Mouse (Mus musculus): ENCODE data around the gene Hal.

Hal gene

GRCm38 (mm10) chr10:93567841-93568566 is 79.4 kb downstream of the Hal start:
- DNase-seq: no peak

GRCm38 (mm10) chr10:93568671-93569070 is 80.1 kb downstream of the Hal start:
- DNase-seq: no peak

Data from layer of hippocampus, adult 9-11 months (tissue).